Mouse (Mus musculus) cortical plate, adult 2 months (tissue): ENCODE measurements around the gene Arl4d. TPM values are rescaled to one million over a fixed set of nuclear protein-coding genes. Genes with fewer than 3 reads are reported as not detected.

Source experiments
- H3K27ac ChIP-seq: fragments of 200-500 bp; 2 replicates; pipeline ENCODE4 v1.5.1; 2012; ENCODE audit warnings: low read length, control low read depth, inconsistent platforms; ENCODE audit not compliant: insufficient read depth
- H3K4me1 ChIP-seq: fragments of 200-500 bp; 2 replicates; pipeline ENCODE4 v1.6.1; 2011; ENCODE audit warnings: low read length; ENCODE audit not compliant: control insufficient read depth, insufficient read depth
- H3K4me3 ChIP-seq: fragments of 200-500 bp; 2 replicates; pipeline ENCODE4 v1.5.1; 2011; ENCODE audit warnings: mild to moderate bottlenecking, low read length, control low read depth; ENCODE audit not compliant: insufficient read depth
- CTCF ChIP-seq: fragments of 200-500 bp; IDR thresholded peaks from 2 replicates; pipeline ENCODE4 v1.5.1; 2011; ENCODE audit warnings: mild to moderate bottlenecking, control low read depth, low read length; ENCODE audit not compliant: insufficient read depth; ENCODE audit errors: extremely low read depth
- POLR2A ChIP-seq: fragments of 200-500 bp; IDR thresholded peaks from 2 replicates; pipeline ENCODE4 v1.6.1; 2011; ENCODE audit warnings: mild to moderate bottlenecking, low read length, control low read depth; ENCODE audit not compliant: insufficient read depth; ENCODE audit errors: extremely low read depth
- polyA plus RNA-seq: library from polyadenylated mRNA; depleted of rRNA; stranded (reverse); fragments of >200 nt; gene quantifications from 2 replicates; pipeline ENCODE4 v1.2.3, GENCODE M21; 2012

Arl4d gene
- polyA plus RNA-seq, 1 experiment: 41.9 TPM

GRCm38 (mm10) chr11:101690326-101690725 lies 25.0 kb downstream of the Arl4d start:
- peaks cover 4% of the 10 kb centered on the region; the same call in 1 of the 2 replicates for H3K4me1 ChIP-seq

GRCm38 (mm10) chr11:101695906-101696661 lies 30.7 kb downstream of the Arl4d start:
- TF ChIP-seq CTCF: no peak
- TF ChIP-seq POLR2A: no peak
- no peak overlapping the region for H3K4me3 ChIP-seq
- H3K27ac ChIP-seq: no peak overlapping the region
- peaks cover 1% of the 10 kb centered on the region; the same call in 1 of the 2 replicates for H3K4me1 ChIP-seq

More at GRCm38 (mm10) chr11:101690326-101690725, 25.0 kb downstream of the Arl4d start:
- Histone ChIP-seq H3K27ac (no peak overlapping the region), H3K4me3 (no peak overlapping the region)
- TF ChIP-seq POLR2A: no peak
- no peak for TF ChIP-seq CTCF

- TF ChIP-seq CTCF (no peak), POLR2A (no peak)
- Histone ChIP-seq H3K4me3 (no peak overlapping the region), H3K4me1 (peaks cover 1% of the 10 kb centered on the region; the same call in 1 of the 2 replicates), H3K27ac (no peak overlapping the region)
Measured at GRCm38 (mm10) chr11:101697156-101697861, 32.0 kb downstream of the Arl4d start.

GRCm38 (mm10) chr11:101698114-101698513 lies 32.8 kb downstream of the Arl4d start:
- Histone ChIP-seq H3K27ac (no peak overlapping the region), H3K4me3 (no peak overlapping the region), H3K4me1 (peaks cover 1% of the 10 kb centered on the region; the same call in 1 of the 2 replicates)
- TF ChIP-seq CTCF (no peak), POLR2A (no peak)

GRCm38 (mm10) chr11:101699556-101699955 lies 34.2 kb downstream of the Arl4d start:
- Histone ChIP-seq H3K4me3 (no peak overlapping the region), H3K4me1 (peaks cover 1% of the 10 kb centered on the region; the same call in 1 of the 2 replicates), H3K27ac (no peak overlapping the region)
- TF ChIP-seq POLR2A (no peak), CTCF (no peak)

- Histone ChIP-seq H3K4me1 (peaks cover 1% of the 10 kb centered on the region; the same call in 1 of the 2 replicates), H3K4me3 (no peak overlapping the region), H3K27ac (no peak overlapping the region)
- TF ChIP-seq CTCF (no peak), POLR2A (no peak)
Measured at GRCm38 (mm10) chr11:101699991-101700390, 34.6 kb downstream of the Arl4d start.

GRCm38 (mm10) chr11:101700446-101700845 lies 35.1 kb downstream of the Arl4d start:
- Histone ChIP-seq H3K4me3 (no peak overlapping the region), H3K4me1 (peaks cover 1% of the 10 kb centered on the region; the same call in 1 of the 2 replicates), H3K27ac (peak overlapping the region; percentile 12; the same call in 1 of the 2 replicates)
- TF ChIP-seq CTCF (no peak), POLR2A (no peak)

- Histone ChIP-seq H3K4me1 (no peaks in the 10 kb centered on the region), H3K27ac (no peak overlapping the region), H3K4me3 (no peak overlapping the region)
- TF ChIP-seq POLR2A (no peak), CTCF (no peak)
Measured at GRCm38 (mm10) chr11:101704081-101704480, 38.7 kb downstream of the Arl4d start.

- H3K4me3 ChIP-seq: no peak overlapping the region
- no peak overlapping the region for H3K27ac ChIP-seq
- H3K4me1 ChIP-seq: no peaks in the 10 kb centered on the region
- TF ChIP-seq CTCF (no peak), POLR2A (no peak)
Measured at GRCm38 (mm10) chr11:101706764-101707448, 41.6 kb downstream of the Arl4d start.
